Mouse (Mus musculus): ENCODE measurements at regions not wholly inside any gene's neighbourhood (a gene's known extent, or its start where the extent isn't known, plus 50 kb on each side); places are given as distances from the start of the nearest gene placed in this dataset.

DNA sequence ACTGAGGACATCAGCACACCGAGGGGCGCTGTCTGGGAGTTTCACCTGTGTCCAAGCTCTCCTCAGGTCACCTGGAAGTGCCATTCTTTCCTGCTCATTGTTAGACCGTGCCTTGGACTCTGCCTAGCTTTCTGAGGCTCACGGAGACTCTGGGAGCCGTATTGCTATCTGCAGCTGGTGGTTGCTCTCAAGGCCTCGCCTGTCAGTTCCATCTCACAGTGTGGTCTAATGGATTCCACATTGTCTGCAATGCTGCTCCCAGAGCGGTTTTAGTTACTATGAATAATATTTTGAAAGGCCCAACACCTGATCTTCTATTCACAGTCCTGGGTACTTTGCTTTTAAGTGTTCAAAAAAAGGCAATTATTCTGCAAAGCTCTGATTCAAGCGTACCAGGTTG lies 117.9 kb upstream of the Sdr16c6 start:
- Histone ChIP-seq H3K4me2 (replicated peaks; ENCODE audit: low read depth) (no peak overlapping the region), H3K4me3 (ENCODE audit: low read depth, low read length) (no peak overlapping the region), H3K9ac (ENCODE audit: low read length) (no peak overlapping the region), H3K27ac (replicated peaks) (no peak overlapping the region), H3K36me3 (ENCODE audit: control insufficient read depth, insufficient read depth, low read length) (no peaks in the 10 kb centered on the region), H3K27me3 (ENCODE audit: control insufficient read depth, insufficient read depth, low read length) (no peaks in the 10 kb centered on the region), H3K4me1 (replicated peaks; ENCODE audit: control insufficient read depth, insufficient read depth) (no peaks in the 10 kb centered on the region), H3K9me3 (ENCODE audit: control insufficient read depth, low read length) (no peaks in the 10 kb centered on the region)
- DNase-seq (ENCODE audit: low spot score) (no peak), ATAC-seq (ENCODE audit: low FRiP score, low TSS enrichment) (no peak)
- 57% methylated on average over 8 of the region's 8 CpGs for WGBS
- no peak for TF ChIP-seq CTCF (IDR thresholded peaks at IDR 0.05; ENCODE audit: low read depth)
- no peak for TF ChIP-seq EP300 (optimal IDR thresholded peaks at IDR 0.05)

Data from stomach, postnatal 0 days (tissue).